Mouse (Mus musculus) CD4-positive, CD25-positive, alpha-beta regulatory T cell, adult 9 weeks (primary cell): Measurements from ENCODE around the gene 2210016L21Rik. TPM values are rescaled to one million over a fixed set of nuclear protein-coding genes. Genes with fewer than 3 reads are reported as not detected.

Experiments used
- polyA plus RNA-seq: library from polyadenylated mRNA; unstranded; fragments of 100-300 nt; shearing (Covaris generic); gene quantifications from one replicate; pipeline ENCODE4 v1.2.1, GENCODE M21; 2017

The 2210016L21Rik gene
- polyA plus RNA-seq = 56.6 TPM

DNA sequence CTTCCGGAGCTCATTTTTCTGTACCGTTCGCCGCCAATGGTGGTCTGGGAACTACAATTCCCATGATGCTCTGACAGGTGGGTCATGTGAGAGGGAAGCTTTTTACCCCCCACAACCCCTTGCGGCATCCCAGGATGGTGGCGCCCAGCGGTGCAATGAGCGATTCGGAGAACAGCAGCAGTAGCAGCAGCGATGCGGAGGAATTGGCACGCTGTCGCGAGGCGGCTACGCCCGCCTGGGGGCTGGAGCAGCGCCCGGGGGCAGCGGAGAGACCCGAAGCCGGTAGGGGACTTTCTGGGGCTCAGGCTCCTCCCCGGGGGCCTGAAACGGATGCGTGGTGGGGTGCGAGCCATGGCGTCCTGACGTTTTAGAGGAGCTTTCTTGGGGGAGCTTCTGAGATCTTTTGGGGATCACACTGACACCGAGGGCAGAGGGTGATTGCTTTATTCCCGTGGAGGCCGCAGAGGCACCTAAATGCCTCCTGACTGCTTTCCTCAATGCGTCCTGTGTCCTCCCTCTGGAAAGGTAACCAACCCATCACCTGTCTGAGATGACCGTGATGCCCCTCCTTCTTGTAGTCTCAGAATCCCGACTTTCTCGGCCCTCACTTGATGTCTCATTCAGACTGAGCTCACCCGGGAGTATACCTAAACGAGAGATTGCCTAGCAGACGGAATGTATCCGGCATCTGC lies at the start of gene 2210016L21Rik:
Gene 2210016L21Rik (plus strand): TSS at position 85 of the 692 bp plus-strand sequence.

DNA sequence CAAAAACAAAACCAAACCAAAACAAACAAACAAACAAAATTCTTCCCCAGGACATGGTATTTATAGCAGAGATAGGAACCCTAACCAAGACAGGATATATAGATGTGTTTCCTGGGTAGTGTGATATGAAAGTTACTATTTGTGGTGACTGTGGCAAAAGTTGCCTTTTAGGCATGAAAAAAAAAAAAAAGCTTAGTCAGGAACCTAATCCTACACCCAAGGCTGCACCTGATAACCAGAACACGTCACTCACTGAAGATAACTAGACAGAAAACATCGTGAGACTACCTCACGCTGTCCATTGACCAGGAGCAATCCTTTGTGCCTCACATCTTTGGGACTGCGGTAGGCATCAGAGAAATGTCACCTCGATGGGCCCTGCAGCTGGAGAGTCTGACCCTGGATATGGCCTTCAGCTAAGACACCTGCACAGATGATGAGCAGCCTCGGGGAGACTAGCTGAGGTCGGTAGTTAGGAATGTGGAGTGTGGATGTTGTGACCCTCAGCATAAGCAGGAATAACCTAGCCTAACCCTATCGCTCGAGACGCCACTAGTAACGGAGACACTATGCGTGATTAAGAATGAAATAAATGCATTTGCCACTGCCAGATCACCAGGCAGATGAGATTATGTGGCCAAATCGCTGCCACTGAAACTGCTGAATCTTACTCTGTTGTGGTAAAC lies 45.1 kb upstream of the 2210016L21Rik start, which contains the start of gene Oasl2:
Gene Oasl2 (plus strand): TSS at position 249 of the 686 bp plus-strand sequence.

DNA sequence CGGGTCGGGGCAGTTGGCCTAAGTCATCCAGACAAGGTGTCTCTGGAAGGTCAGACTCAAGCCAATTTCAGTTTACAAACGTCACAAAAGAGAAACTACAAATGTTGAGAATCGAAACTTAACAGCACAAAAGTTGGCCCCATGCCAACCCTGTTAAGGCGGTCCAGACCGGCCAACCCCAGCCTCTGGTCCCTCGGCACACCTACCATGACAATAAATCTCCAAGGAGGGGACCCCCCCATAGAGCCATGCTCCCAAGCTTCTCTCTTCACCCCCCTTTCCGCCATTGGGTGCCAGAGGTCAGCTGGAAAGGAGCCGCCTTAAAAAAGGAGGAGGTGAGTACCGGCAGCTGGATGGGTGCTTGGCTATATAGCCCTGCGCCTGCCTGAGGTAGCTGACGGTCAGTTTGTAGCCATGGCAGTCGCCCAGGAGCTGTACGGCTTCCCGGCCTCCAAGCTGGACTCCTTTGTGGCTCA lies 18.9 kb upstream of the 2210016L21Rik start, which contains the start of gene Oasl1:
Gene Oasl1 (plus strand): TSS at position 243 of the 476 bp plus-strand sequence.

DNA sequence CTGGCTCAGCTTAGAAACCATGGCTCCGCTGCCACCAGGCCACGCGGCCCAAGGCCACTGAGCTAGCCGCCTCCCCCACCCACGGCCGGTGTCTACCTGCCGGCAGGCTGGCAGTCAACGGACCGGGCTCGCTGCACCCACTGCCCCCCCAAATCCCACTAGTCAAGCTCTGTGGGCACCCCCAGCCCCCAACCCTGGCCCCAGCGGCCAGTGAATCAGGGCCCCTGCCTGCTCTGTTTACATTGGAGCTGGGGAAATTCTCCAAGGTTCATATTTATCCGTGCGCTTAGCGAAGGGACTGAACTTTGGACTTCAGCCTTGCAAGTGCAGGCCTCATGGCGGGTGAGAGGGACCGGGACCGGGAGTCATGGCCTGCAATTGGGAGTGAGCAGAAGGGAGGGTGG lies 28.9 kb downstream of the 2210016L21Rik start, which contains the start of gene Hnf1a:
Gene Hnf1a (minus strand): TSS at position 271 of the 404 bp plus-strand sequence.

Other genes starting within 250 kb of the 2210016L21Rik start
- 18.9 TPM for gene Tchp, start 234.4 kb upstream of the 2210016L21Rik start, polyA plus RNA-seq
- 13.9 TPM for gene Ankrd13a, start 167.5 kb upstream of the 2210016L21Rik start, polyA plus RNA-seq
- gene Git2, start 166.6 kb upstream of the 2210016L21Rik start, polyA plus RNA-seq = 136 TPM
- 103 TPM for gene 1500011B03Rik, start 118.7 kb upstream of the 2210016L21Rik start, polyA plus RNA-seq
- gene 4930519G04Rik, start 88.5 kb upstream of the 2210016L21Rik start, polyA plus RNA-seq = not detected
- not detected for gene Gm9936, start 83.5 kb upstream of the 2210016L21Rik start, polyA plus RNA-seq
- 20.9 TPM for gene Oasl2, start 45.2 kb upstream of the 2210016L21Rik start, polyA plus RNA-seq
- 11.6 TPM for gene Oasl1, start 18.9 kb upstream of the 2210016L21Rik start, polyA plus RNA-seq
- 0.21 TPM for gene Hnf1a, start 28.9 kb downstream of the 2210016L21Rik start, polyA plus RNA-seq
- 3.4 TPM for gene Sppl3, start 69.0 kb downstream of the 2210016L21Rik start, polyA plus RNA-seq
- 4.1 TPM for gene Gm10401, start 156.1 kb downstream of the 2210016L21Rik start, polyA plus RNA-seq
- 43.3 TPM for gene Acads, start 177.2 kb downstream of the 2210016L21Rik start, polyA plus RNA-seq
- gene Unc119b, start 192.8 kb downstream of the 2210016L21Rik start, polyA plus RNA-seq = 26.6 TPM
- 42.7 TPM for gene Mlec, start 216.0 kb downstream of the 2210016L21Rik start, polyA plus RNA-seq